ENCODE assay signal across 10 mouse cellular contexts in the genomic region with DNA sequence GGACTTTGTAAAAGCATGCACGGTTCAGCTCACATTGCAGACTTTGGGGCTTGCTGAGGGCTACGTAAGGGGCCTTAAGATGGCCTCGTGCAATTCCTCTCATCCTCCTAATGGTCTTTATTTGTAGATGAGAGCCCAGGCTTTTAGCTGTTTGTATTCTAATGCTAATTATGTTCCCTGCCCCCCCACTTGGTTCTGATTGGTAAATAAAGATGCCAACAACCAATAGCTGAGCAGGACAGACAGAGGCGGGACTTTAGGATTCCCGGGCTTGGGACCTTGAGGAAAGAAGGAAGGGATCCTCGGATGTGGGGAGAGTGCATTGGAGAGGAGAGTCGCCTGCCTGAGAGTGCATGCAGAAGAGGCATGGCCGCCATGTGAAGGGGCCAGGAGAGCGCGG. TPM values are rescaled to one million over a fixed set of nuclear protein-coding genes. Genes with fewer than 3 reads are reported as not detected.
DNase-seq lines count a peak whose midpoint lies in the region; ATAC-seq and TF ChIP-seq lines count a peak whose summit lies in the region.
"Had no signal": no experiment of that assay in that cellular context is flagged by ENCODE, and none has a peak within 500 bp of the region (broad histone marks: within the 10 kb centered on the region; RNA-seq: fewer than 3 reads in every experiment).

No protein-coding gene starts in this region.

- peak overlapping the region; percentile 36 for H3K4me3 ChIP-seq in heart, embryonic 10.5 days
- H3K4me3 ChIP-seq in hindbrain, embryonic 14.5 days (replicated peaks; ENCODE audit: low read length): no peak overlapping the region
- H3K4me3 ChIP-seq in midbrain, embryonic 14.5 days (replicated peaks; ENCODE audit: low read depth, low read length): no peak overlapping the region
- no peak overlapping the region for H3K4me3 ChIP-seq in cerebellum, adult 2 months (replicated peaks; ENCODE audit: insufficient read depth, low read depth, low read length)

- peak; percentile 82 for DNase-seq in heart, embryonic 10.5 days (ENCODE audit: low spot score)
- no peak for DNase-seq in heart, postnatal 14 days
- DNase-seq in brain, embryonic 18.5 days (ENCODE audit: low read depth, low spot score): peak; percentile 30
- DNase-seq in hindbrain, embryonic 14.5 days (ENCODE audit: low spot score): peak; percentile 76
- peak; percentile 88 for DNase-seq in midbrain, embryonic 14.5 days
- DNase-seq in left cerebral cortex, adult 8-10 months (ENCODE audit: low spot score in 2 of 2): no peak
- DNase-seq in cerebellum, adult 2 months: no peak
- no peak for DNase-seq in layer of hippocampus, postnatal 10 days (ENCODE audit: low spot score in 2 of 2)
- DNase-seq: kidney, postnatal 10 days; right cerebral cortex, adult 18-20 months had no signal

- H3K4me1 ChIP-seq in heart, embryonic 10.5 days: peaks cover 34% of the 10 kb centered on the region
- peaks cover 25% of the 10 kb centered on the region; the same call in 1 of the 2 replicates for H3K4me1 ChIP-seq in hindbrain, embryonic 14.5 days (replicated peaks; ENCODE audit: control insufficient read depth, insufficient read depth, low read length)
- peaks cover 7% of the 10 kb centered on the region; the same call in 1 of the 2 replicates for H3K4me1 ChIP-seq in midbrain, embryonic 14.5 days (ENCODE audit: control insufficient read depth, insufficient read depth, low read length)
- peaks cover 11% of the 10 kb centered on the region for H3K4me1 ChIP-seq in cerebellum, adult 2 months (ENCODE audit: control insufficient read depth, insufficient read depth, low read length)

- peak overlapping the region; percentile 52; the same call in 1 of the 2 replicates for H3K27ac ChIP-seq in heart, embryonic 10.5 days
- no peak overlapping the region for H3K27ac ChIP-seq in hindbrain, embryonic 14.5 days
- no peak overlapping the region for H3K27ac ChIP-seq in midbrain, embryonic 14.5 days (replicated peaks; ENCODE audit: low read depth, low read length)
- H3K27ac ChIP-seq in cerebellum, adult 2 months (ENCODE audit: insufficient read depth, low read length): no peak overlapping the region

- H3K9ac ChIP-seq in hindbrain, embryonic 14.5 days: no peak overlapping the region
- no peak overlapping the region for H3K9ac ChIP-seq in midbrain, embryonic 14.5 days (replicated peaks; ENCODE audit: low read length)

- intact Hi-C loops in heart, postnatal 14 days (cut with DNase I): no loop called here

- H3K4me2 ChIP-seq in hindbrain, embryonic 14.5 days (replicated peaks): peak overlapping the region; percentile 42
- H3K4me2 ChIP-seq in midbrain, embryonic 14.5 days (ENCODE audit: low read length): peak overlapping the region; percentile 38

- 0 out of 2 replicates have a peak, but pooled peaks cover 4% of the 10 kb centered on the region for H3K27me3 ChIP-seq in heart, embryonic 10.5 days (ENCODE audit: insufficient read depth, poor library complexity, severe bottlenecking)
- H3K27me3 ChIP-seq in hindbrain, embryonic 14.5 days (ENCODE audit: control insufficient read depth, insufficient read depth, low read length): no peaks in the 10 kb centered on the region
- H3K27me3 ChIP-seq in midbrain, embryonic 14.5 days (ENCODE audit: control insufficient read depth, insufficient read depth, low read length): no peaks in the 10 kb centered on the region
- H3K27me3 ChIP-seq in cerebellum, adult 2 months (ENCODE audit: control insufficient read depth, insufficient read depth, low read length): no peaks in the 10 kb centered on the region

- TF ChIP-seq CTCF in cerebellum, adult 2 months (IDR thresholded peaks at IDR 0.05; ENCODE audit: borderline replicate concordance, insufficient read depth, low read depth, low read length): no peak

- TF ChIP-seq POLR2A in cerebellum, adult 2 months (IDR thresholded peaks at IDR 0.05; ENCODE audit: borderline replicate concordance, insufficient read depth, low read length): no peak

- peak; percentile 66 for ATAC-seq in hindbrain, embryonic 14.5 days (ENCODE audit: low FRiP score)
- peak; percentile 69; the same call in 1 of the 2 replicates for ATAC-seq in midbrain, embryonic 14.5 days (ENCODE audit: low FRiP score, low TSS enrichment)

- WGBS in heart, embryonic 10.5 days: 8% methylated on average over 10 of the region's 10 CpGs
- 6% methylated on average over 10 of the region's 10 CpGs for WGBS in hindbrain, embryonic 14.5 days
- WGBS in midbrain, embryonic 14.5 days: under 1% methylated on average over 10 of the region's 10 CpGs
- WGBS in cerebellum, adult 2 months: 53% methylated on average over 10 of the region's 10 CpGs

- H3K9me3 ChIP-seq in heart, embryonic 10.5 days: no peaks in the 10 kb centered on the region
- H3K9me3 ChIP-seq in hindbrain, embryonic 14.5 days (ENCODE audit: control insufficient read depth, low read length): no peaks in the 10 kb centered on the region
- no peaks in the 10 kb centered on the region for H3K9me3 ChIP-seq in midbrain, embryonic 14.5 days (ENCODE audit: control insufficient read depth, low read length)

- no peaks in the 10 kb centered on the region for H3K36me3 ChIP-seq in heart, embryonic 10.5 days
- no peaks in the 10 kb centered on the region for H3K36me3 ChIP-seq in hindbrain, embryonic 14.5 days (replicated peaks; ENCODE audit: control insufficient read depth, insufficient read depth)
- no peaks in the 10 kb centered on the region for H3K36me3 ChIP-seq in midbrain, embryonic 14.5 days (ENCODE audit: control insufficient read depth, insufficient read depth, low read length)

RNA-seq across cellular contexts. Expression of a gene that starts 45.9 kb away (rescaled TPM):
- 65.9 and 68.9 TPM in 2 replicates for polyA plus RNA-seq in heart, embryonic 10.5 days (2016; fragmentation: Nextera tagmentation; extraction: Ambion mirVana)
- 1 to 10 TPM; 7.8 to 7.9 TPM for total RNA-seq in heart, postnatal 14 days (2021)
- 79.1 and 82.7 TPM in 2 replicates for polyA plus RNA-seq in hindbrain, embryonic 14.5 days (2014; fragmentation: Nextera tagmentation; extraction: Ambion mirVana)
- 69.8 and 75.8 TPM in 2 replicates for polyA plus RNA-seq in midbrain, embryonic 14.5 days (2014; fragmentation: Nextera tagmentation; extraction: Ambion mirVana)
- 10 to 100 TPM; 42.5 to 47.9 (median 45.1) TPM for total RNA-seq in left cerebral cortex, adult 8-10 months (2022)
- 102 and 111 TPM in 2 replicates for polyA plus RNA-seq in cerebellum, adult 2 months (2012; rRNA removed)
- total RNA-seq in layer of hippocampus, postnatal 10 days (2021): 10 to 100 TPM; 49.2 to 52.3 TPM

Comparison
In these comparisons a context has a peak if more than half of its experiments do, and no peak if none do; other contexts are left out.
1. DNase-seq: peak in heart, embryonic 10.5 days (single experiment), brain, embryonic 18.5 days (single experiment), hindbrain, embryonic 14.5 days (single experiment) and midbrain, embryonic 14.5 days (single experiment); none in heart, postnatal 14 days (0 of 2), left cerebral cortex, adult 8-10 months (0 of 2), cerebellum, adult 2 months (0 of 2) and layer of hippocampus, postnatal 10 days (0 of 2).